Mouse (Mus musculus): ENCODE measurements around the gene Gpd2. TPM values are rescaled to one million over a fixed set of nuclear protein-coding genes. Genes with fewer than 3 reads are reported as not detected.

Gpd2 gene
- polyA plus RNA-seq, 1 experiment, result 3.5 TPM

GRCm38 (mm10) chr2:57227425-57227824 lies 10.0 kb upstream of the Gpd2 start:
- no peak overlapping the region for H3K4me3 ChIP-seq (replicated peaks)

GRCm38 (mm10) chr2:57229647-57230240 lies 7.7 kb upstream of the Gpd2 start:
- no peaks in the 10 kb centered on the region for H3K36me3 ChIP-seq (replicated peaks; ENCODE audit: low read length)
- peak overlapping the region; percentile 78 for H3K4me3 ChIP-seq (replicated peaks)
- peaks cover 59% of the 10 kb centered on the region for H3K4me1 ChIP-seq
- no peaks in the 10 kb centered on the region for H3K9me3 ChIP-seq
- no peaks in the 10 kb centered on the region for H3K27me3 ChIP-seq (replicated peaks)
- TF ChIP-seq GATA1 (IDR thresholded peaks at IDR 0.05; ENCODE audit: borderline replicate concordance, low read length), result no peak
- no peak for TF ChIP-seq FLI1 (IDR thresholded peaks at IDR 0.05; ENCODE audit: low read length)

More at GRCm38 (mm10) chr2:57227425-57227824, 10.0 kb upstream of the Gpd2 start:
- TF ChIP-seq GATA1 (IDR thresholded peaks at IDR 0.05; ENCODE audit: borderline replicate concordance, low read length) (no peak), FLI1 (IDR thresholded peaks at IDR 0.05; ENCODE audit: low read length) (no peak)
- no peaks in the 10 kb centered on the region for H3K36me3 ChIP-seq (replicated peaks; ENCODE audit: low read length)
- H3K27me3 ChIP-seq (replicated peaks), result no peaks in the 10 kb centered on the region
- no peaks in the 10 kb centered on the region for H3K9me3 ChIP-seq
- peaks cover 54% of the 10 kb centered on the region for H3K4me1 ChIP-seq

GRCm38 (mm10) chr2:57231432-57231831 lies 6.0 kb upstream of the Gpd2 start:
- no peak for TF ChIP-seq GATA1 (IDR thresholded peaks at IDR 0.05; ENCODE audit: borderline replicate concordance, low read length)
- TF ChIP-seq FLI1 (IDR thresholded peaks at IDR 0.05; ENCODE audit: low read length), result no peak
- Histone ChIP-seq H3K4me3 (replicated peaks) (no peak overlapping the region), H3K9me3 (no peaks in the 10 kb centered on the region)

GRCm38 (mm10) chr2:57232328-57232727 lies 5.1 kb upstream of the Gpd2 start:
- no peaks in the 10 kb centered on the region for H3K36me3 ChIP-seq (replicated peaks; ENCODE audit: low read length)
- no peak overlapping the region for H3K4me3 ChIP-seq (replicated peaks)
- peaks cover 60% of the 10 kb centered on the region for H3K4me1 ChIP-seq
- TF ChIP-seq GATA1 (IDR thresholded peaks at IDR 0.05; ENCODE audit: borderline replicate concordance, low read length) (no peak), FLI1 (IDR thresholded peaks at IDR 0.05; ENCODE audit: low read length) (no peak)
- no peaks in the 10 kb centered on the region for H3K27me3 ChIP-seq (replicated peaks)
- no peaks in the 10 kb centered on the region for H3K9me3 ChIP-seq

More at GRCm38 (mm10) chr2:57231432-57231831, 6.0 kb upstream of the Gpd2 start:
- peaks cover 59% of the 10 kb centered on the region for H3K4me1 ChIP-seq
- H3K27me3 ChIP-seq (replicated peaks), result no peaks in the 10 kb centered on the region
- no peaks in the 10 kb centered on the region for H3K36me3 ChIP-seq (replicated peaks; ENCODE audit: low read length)

- Histone ChIP-seq H3K4me3 (replicated peaks) (no peak overlapping the region), H3K27me3 (replicated peaks) (no peaks in the 10 kb centered on the region), H3K4me1 (peaks cover 66% of the 10 kb centered on the region), H3K9me3 (no peaks in the 10 kb centered on the region), H3K36me3 (replicated peaks; ENCODE audit: low read length) (peaks cover 5% of the 10 kb centered on the region)
- TF ChIP-seq FLI1 (IDR thresholded peaks at IDR 0.05; ENCODE audit: low read length), result no peak
- TF ChIP-seq GATA1 (IDR thresholded peaks at IDR 0.05; ENCODE audit: borderline replicate concordance, low read length), result no peak
Observed at GRCm38 (mm10) chr2:57236246-57236645, 1.2 kb upstream of the Gpd2 start.

GRCm38 (mm10) chr2:57237026-57237425 lies 409 bp upstream of the Gpd2 start:
- TF ChIP-seq GATA1 (IDR thresholded peaks at IDR 0.05; ENCODE audit: borderline replicate concordance, low read length) (no peak), FLI1 (IDR thresholded peaks at IDR 0.05; ENCODE audit: low read length) (no peak)
- no peaks in the 10 kb centered on the region for H3K27me3 ChIP-seq (replicated peaks)
- peak overlapping the region; percentile 93 for H3K4me3 ChIP-seq (replicated peaks)
- no peaks in the 10 kb centered on the region for H3K9me3 ChIP-seq
- H3K36me3 ChIP-seq (replicated peaks; ENCODE audit: low read length), result peaks cover 7% of the 10 kb centered on the region
- H3K4me1 ChIP-seq, result peaks cover 66% of the 10 kb centered on the region

GRCm38 (mm10) chr2:57237920-57238613 lies 632 bp downstream of the Gpd2 start:
- TF ChIP-seq GATA1 (IDR thresholded peaks at IDR 0.05; ENCODE audit: borderline replicate concordance, low read length) (no peak), FLI1 (IDR thresholded peaks at IDR 0.05; ENCODE audit: low read length) (no peak)

GRCm38 (mm10) chr2:57238614-57239165 lies 1.3 kb downstream of the Gpd2 start:
- peaks cover 16% of the 10 kb centered on the region for H3K36me3 ChIP-seq (replicated peaks; ENCODE audit: low read length)
- no peaks in the 10 kb centered on the region for H3K9me3 ChIP-seq
- no peak for TF ChIP-seq GATA1 (IDR thresholded peaks at IDR 0.05; ENCODE audit: borderline replicate concordance, low read length)
- no peak for TF ChIP-seq FLI1 (IDR thresholded peaks at IDR 0.05; ENCODE audit: low read length)
- H3K27me3 ChIP-seq (replicated peaks), result no peaks in the 10 kb centered on the region
- peak overlapping the region; percentile 93 for H3K4me3 ChIP-seq (replicated peaks)
- peaks cover 56% of the 10 kb centered on the region for H3K4me1 ChIP-seq

More at GRCm38 (mm10) chr2:57237920-57238613, 632 bp downstream of the Gpd2 start:
- H3K36me3 ChIP-seq (replicated peaks; ENCODE audit: low read length), result peaks cover 11% of the 10 kb centered on the region
- H3K4me3 ChIP-seq (replicated peaks), result peak overlapping the region; percentile 93
- H3K4me1 ChIP-seq, result peaks cover 61% of the 10 kb centered on the region
- no peaks in the 10 kb centered on the region for H3K27me3 ChIP-seq (replicated peaks)
- H3K9me3 ChIP-seq, result no peaks in the 10 kb centered on the region

GRCm38 (mm10) chr2:57239356-57239755 lies 1.9 kb downstream of the Gpd2 start:
- no peaks in the 10 kb centered on the region for H3K27me3 ChIP-seq (replicated peaks)
- H3K4me3 ChIP-seq (replicated peaks), result peak overlapping the region; percentile 93
- peaks cover 19% of the 10 kb centered on the region for H3K36me3 ChIP-seq (replicated peaks; ENCODE audit: low read length)
- H3K9me3 ChIP-seq, result no peaks in the 10 kb centered on the region
- H3K4me1 ChIP-seq, result peaks cover 51% of the 10 kb centered on the region
- TF ChIP-seq FLI1 (IDR thresholded peaks at IDR 0.05; ENCODE audit: low read length) (no peak), GATA1 (IDR thresholded peaks at IDR 0.05; ENCODE audit: borderline replicate concordance, low read length) (no peak)

- H3K36me3 ChIP-seq (replicated peaks; ENCODE audit: low read length), result peaks cover 44% of the 10 kb centered on the region
- H3K27me3 ChIP-seq (replicated peaks), result no peaks in the 10 kb centered on the region
- no peak overlapping the region for H3K4me3 ChIP-seq (replicated peaks)
- TF ChIP-seq GATA1 (IDR thresholded peaks at IDR 0.05; ENCODE audit: borderline replicate concordance, low read length), result no peak
- no peak for TF ChIP-seq FLI1 (IDR thresholded peaks at IDR 0.05; ENCODE audit: low read length)
- H3K9me3 ChIP-seq, result no peaks in the 10 kb centered on the region
- H3K4me1 ChIP-seq, result peaks cover 42% of the 10 kb centered on the region
Observed at GRCm38 (mm10) chr2:57243987-57244386, 6.6 kb downstream of the Gpd2 start.

Data from megakaryocyte, embryonic 14.5 days (primary cell).